Mouse (Mus musculus) G1E (cell line): ENCODE results near the gene Trim65.

Experiments
- CTCF ChIP-seq: IDR thresholded peaks from 2 replicates; pipeline ENCODE4 v1.5.1; 2012; ENCODE audit warnings: low read depth, low read length, inconsistent platforms, mixed read lengths
- GATA1 ChIP-seq: IDR thresholded peaks from 2 replicates; pipeline ENCODE4 v1.6.1; 2012; ENCODE audit warnings: borderline replicate concordance, low read length, inconsistent platforms, mixed read lengths
- GATA2 ChIP-seq: IDR thresholded peaks from 2 replicates; pipeline ENCODE4 v1.6.1; 2012; ENCODE audit warnings: low read depth, low read length, inconsistent platforms, borderline replicate concordance
- POLR2AphosphoS5 ChIP-seq: IDR thresholded peaks from 2 replicates; pipeline ENCODE4 v1.6.1; 2012; ENCODE audit warnings: low read depth, low read length, inconsistent platforms; ENCODE audit not compliant: insufficient replicate concordance
- TAL1 ChIP-seq: conservative IDR thresholded peaks from 2 replicates; pipeline ENCODE4 v1.6.1; 2012; ENCODE audit warnings: low read depth, low read length, inconsistent platforms, mixed read lengths

DNA sequence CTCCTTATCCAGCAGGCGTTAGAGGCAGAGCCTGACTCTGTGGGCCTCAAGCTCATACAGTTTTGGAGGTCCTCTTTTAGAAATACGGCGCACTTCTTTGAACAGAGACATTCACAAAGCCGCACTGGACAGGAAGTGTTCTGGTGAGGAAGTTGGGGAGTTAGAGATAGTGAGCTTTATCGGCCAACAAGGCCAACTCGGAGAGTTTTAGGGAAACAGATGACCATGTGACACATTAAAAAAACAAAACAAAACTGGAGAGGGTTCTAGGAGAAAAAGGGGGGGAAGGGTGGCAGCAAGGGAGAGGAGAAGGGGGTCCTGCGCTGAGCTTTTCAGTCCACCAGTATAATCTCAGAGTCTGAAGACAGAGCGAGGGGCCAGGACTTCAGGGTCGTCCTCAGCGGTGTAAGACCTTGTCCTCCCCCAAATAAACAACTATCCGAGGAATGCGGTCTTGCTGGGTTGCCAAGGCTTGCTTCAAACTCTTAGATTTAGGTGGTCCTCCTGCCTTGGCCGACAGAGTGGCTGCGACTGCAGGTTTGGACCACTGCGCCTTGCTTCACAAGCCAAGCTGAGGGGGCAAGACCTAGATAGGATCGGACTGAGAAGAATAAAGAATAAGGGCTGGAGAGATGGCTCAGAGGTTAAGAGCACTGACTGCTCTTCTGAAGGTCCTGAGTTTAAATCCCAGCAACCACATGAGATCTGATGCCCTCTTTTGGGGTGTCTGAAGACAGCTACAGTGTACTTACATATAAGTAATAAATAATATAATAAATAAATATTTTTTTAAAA lies 37.0 kb downstream of the Trim65 start:
- TF ChIP-seq POLR2AphosphoS5 (no peak), CTCF (no peak), TAL1 (no peak), GATA1 (no peak), GATA2 (no peak)
